Mouse (Mus musculus) heart, adult 8-10 months (tissue): ENCODE measurements at regions not wholly inside any gene's neighbourhood (a gene's known extent, or its start where the extent isn't known, plus 50 kb on each side); places are given as distances from the start of the nearest gene placed in this dataset.
"Not testable (repeated sequence)": the region's sequence is repeated elsewhere in the genome, so short reads cannot be mapped to it uniquely, and the experiment has no call there.

ENCODE experiments used
- DNase-seq: peaks from one replicate; pipeline ENCODE4 v3.0.0; 2022; ENCODE audit warnings: low spot score

DNA sequence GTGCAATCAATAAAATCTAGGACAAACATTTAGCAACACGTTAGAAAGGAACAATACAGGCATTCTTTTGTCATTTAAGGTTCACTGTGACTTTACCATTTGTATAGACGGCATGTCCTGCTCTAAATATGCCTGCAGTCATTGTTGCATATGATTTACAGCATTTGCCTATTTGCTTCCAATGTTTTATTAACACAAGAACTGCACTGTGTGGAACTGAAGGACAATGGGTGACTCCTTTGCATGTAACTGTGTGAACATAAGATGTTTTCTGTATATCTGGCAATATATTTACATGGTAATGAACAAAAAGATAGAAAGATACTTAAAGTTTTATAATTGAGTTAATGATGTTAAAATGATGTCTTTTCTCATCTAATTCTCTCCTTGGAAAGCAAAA is 57.1 kb downstream of the Pou4f1 start:
- no peak for DNase-seq

GRCm38 (mm10) chr14:104410292-104410691 is 57.5 kb downstream of the Pou4f1 start:
- no peak for DNase-seq

DNA sequence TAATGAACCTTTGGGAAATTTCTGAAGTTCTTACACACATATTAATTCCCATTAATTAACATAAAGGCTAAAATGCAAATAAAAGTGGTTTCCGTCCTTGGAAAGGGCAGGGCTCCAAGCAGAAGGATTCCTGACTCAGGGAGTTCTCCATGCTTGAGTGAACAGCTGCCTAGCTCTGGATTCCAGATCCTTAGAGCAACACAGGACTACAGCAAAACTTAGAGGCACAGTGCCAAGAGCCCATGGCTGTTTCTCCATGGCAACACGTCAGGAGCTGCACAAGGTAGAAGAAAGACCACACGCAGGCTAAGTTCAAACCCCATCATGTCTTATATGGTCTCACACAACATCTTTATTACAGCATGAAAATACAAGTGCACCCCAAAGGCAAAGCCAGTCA is 61.7 kb downstream of the Pou4f1 start:
- no peak for DNase-seq

GRCm38 (mm10) chr14:104389297-104390071 is 78.3 kb downstream of the Pou4f1 start:
- DNase-seq: no peak

DNA sequence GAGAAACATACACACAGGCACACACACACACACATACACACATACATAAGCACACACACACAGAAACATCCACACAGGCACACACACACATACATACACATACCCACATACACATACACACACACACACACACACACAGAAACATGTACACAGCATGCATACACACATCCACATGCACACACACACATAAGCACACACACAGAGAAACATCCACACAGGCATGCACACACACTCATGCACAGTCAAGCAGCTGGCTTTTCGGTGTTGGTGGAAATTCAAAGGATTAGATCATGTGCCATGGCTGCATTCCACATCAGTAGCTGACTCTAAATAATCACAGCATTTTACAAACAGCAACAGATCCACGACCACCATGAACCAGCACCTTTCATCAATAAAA is 78.9 kb downstream of the Pou4f1 start:
- DNase-seq: no peak

DNA sequence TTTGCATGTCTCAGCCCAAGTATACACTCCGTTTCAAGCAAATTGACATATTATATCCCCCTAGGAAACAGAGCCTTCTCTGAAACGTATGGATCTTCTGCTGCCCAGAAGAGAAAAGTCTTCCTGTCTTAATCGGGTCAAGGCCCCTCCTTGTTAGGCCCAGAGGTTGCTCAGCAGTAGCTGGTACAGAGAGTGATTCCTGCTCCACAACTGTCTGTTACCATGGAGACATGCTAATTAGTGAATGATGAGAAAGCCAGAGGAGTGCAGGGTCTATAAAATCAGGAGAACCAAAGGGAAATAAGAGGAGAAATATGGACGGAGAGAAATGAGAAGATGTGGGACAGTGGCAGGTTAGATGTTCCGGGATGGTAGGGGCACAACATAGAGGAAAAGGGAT is 86.8 kb downstream of the Pou4f1 start:
- DNase-seq: no peak

- DNase-seq: no peak
Measured at GRCm38 (mm10) chr14:104372776-104373175, 95.0 kb downstream of the Pou4f1 start.

DNA sequence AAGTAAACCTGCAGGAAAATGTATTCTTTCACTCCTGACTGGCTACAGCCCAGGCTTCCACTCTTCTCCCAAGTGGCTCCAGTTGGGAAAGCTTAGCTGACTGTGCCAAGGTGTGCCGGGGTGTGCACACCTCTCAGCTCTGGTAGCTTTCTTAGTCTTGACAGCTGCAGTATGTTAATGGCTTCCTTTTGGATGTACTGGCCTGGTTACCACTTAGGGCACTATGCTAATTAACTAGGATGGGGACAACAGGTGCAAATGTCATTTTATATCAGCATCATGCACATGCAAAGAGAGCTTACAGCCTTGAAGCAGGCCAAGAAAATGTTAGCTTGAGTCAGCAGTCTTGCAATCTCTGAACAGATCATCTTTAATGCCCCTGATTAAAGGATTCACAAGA is 111.2 kb downstream of the Pou4f1 start:
- DNase-seq: no peak

GRCm38 (mm10) chr14:104336783-104337182 is 131.0 kb downstream of the Pou4f1 start:
- not testable (repeated sequence) for DNase-seq

DNA sequence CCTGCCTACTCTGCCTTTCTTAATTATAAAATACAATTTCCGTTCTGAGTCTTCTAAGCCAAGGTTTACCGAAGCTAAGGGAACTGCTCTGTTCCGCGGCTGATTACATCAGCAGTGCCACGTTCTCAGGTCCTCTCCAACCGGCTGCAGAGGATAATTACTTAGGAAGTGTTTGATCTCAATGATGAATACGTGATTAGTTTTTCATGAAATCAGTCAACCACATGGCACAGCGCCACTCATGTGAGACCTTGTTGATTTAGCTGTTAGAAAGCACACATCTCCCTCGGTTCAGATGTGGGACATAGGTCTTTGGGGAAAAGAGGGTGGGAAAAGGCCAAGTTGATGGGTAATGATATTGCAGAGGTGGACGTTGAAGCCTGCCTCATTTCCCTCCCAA is 141.7 kb downstream of the Pou4f1 start:
- no peak for DNase-seq

- DNase-seq: no peak
Measured at GRCm38 (mm10) chr14:104300141-104300540, 167.7 kb downstream of the Pou4f1 start.

DNA sequence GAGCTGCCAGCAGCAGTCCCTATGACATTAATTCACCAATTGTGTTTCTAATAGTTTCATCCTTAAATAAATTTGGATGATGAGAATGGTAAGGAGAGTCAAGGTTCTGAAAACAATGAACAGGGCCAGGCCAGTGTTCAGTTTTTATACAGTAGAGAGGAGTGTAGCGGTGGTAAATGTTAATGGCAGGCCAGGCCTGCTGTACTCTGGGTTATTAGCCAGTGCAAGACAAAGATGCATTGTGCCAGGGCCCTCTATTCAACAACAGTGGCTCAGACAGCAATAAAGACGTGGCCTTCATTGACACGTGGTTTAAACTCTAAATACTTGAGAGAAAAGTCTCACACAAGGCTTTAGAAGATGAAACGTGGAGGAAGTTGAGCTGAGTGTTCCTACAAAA is 169.5 kb downstream of the Pou4f1 start:
- DNase-seq: no peak

DNA sequence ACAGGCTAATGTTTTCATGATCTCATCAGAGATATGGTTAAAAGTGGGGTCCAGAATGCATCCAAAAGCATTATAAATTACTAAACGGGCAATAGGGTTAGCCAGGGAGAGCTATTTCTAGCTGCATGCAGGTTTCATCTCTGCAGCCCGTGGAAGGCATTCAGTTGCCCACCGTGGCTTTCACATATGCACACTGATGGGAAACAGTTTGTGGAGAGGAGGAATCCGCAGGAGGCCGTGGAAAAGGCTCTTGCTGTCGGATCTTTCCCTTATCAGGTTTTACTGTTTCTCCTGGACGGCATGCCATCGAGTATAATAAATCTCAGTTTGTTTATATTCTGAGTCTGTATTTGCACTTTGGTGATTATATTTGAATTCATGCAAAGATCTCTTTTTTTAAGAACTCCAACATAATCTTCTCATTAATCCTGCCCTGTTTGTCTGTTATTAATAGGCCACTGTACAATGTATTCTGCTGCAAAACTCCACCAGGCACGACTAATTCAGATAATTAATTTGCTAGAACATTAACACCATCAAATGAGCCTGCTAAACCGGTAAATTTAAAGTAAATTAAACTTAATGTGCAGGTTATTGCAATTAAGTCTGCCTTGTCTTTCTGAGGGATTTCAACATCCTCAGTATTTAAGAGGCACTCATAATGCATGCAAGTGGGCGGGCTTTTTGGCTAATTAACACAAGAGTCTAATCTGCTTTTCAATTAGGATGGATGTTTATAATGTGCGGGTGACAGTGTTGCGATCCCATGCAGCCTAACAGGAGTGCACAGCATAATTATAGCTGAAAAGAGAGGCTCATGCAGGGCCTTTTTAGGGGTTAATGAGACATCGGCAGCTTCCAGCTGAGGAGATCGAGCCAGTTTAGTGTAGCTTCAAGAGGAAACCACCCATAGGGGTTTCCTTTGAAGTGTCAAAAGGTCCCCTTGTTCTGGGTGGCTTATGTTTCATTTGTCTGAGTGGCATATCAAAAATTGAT is 170.2 kb downstream of the Pou4f1 start:
- DNase-seq: no peak

DNA sequence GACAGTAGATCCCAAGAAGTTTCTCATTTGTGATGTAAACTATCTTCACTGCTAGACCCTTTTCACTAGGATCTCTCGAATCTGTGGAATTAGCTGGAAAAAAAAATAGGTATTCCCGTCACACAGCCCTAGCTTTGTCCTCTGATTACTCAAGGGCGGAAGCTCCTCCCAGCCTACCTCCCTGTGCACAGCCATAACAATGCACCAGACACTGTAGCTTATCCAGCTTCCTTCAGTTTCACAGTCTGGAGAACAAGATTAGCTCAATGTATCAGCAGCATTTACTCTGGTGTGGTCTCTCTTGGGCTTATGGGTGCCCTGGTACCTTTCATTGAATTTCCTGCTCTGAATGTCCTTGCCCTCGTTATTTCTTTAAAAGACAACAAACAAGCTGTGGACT is 174.0 kb downstream of the Pou4f1 start:
- DNase-seq: no peak

DNA sequence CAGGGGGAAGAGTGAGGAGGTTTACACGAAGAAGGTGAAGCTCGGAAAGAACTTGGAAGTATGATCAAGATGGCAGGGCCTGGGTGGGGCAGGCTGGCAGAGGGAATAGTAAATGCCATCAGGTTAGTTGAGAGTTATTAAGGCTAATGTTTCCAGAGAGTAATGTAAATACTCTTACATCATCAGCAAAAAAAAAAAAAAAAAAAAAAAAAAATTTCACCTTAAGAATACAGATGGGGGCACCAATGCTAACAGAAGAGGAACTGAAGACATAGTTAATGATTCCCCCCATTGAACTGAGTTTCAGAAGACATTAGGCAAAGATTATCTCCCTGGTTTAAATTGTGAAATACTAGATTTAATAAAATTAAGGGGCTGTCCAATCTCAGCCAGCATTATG is 174.7 kb downstream of the Pou4f1 start:
- DNase-seq: no peak

- DNase-seq: no peak
Measured at GRCm38 (mm10) chr14:104280353-104280752, 187.4 kb downstream of the Pou4f1 start.

DNA sequence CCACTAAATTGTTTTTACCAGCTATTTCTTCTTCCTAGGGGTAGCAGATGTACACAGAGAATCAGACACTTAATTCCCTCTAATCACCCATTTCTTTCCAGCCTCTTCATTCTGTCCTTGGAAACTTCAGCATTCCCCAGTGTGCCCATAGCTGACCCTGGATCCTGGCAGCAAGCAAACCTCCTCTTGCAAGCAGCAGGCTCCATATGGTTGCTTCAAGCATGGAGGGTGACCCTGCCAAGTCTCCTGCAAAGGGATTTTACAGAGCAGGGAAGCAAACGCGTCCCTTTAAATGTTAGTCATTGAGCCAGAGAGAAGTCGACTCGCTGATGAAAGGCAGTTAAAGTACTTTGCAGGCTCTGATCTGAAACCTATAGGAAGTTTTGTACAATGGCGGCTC is 187.9 kb downstream of the Pou4f1 start:
- no peak for DNase-seq

- DNase-seq: no peak
Measured at GRCm38 (mm10) chr14:104274752-104275151, 193.0 kb downstream of the Pou4f1 start.

GRCm38 (mm10) chr14:104264919-104265764 is 202.7 kb downstream of the Pou4f1 start:
- DNase-seq: no peak

- no peak for DNase-seq
Measured at GRCm38 (mm10) chr14:104216965-104217364, 250.8 kb downstream of the Pou4f1 start.

- DNase-seq: no peak
Measured at GRCm38 (mm10) chr14:104210719-104211118, 257.1 kb downstream of the Pou4f1 start.

DNA sequence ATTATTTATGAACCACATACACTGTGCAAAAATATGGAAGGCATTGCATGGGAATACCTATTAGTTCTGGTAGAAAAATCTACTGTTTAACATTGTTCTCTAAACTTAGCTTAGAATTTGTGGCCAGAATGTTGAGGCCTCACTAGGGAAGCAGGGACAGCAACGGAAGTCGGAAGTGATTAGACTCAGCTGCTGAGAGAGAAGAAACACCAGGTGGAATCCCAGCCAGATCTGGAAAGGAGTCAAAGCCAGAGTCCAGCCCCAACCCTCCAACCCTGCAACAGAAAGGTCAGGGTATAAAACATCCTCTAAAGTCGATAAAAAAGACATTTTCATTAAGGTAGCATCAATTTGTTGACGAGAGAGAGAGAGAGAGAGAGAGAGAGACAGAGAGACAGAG is 258.9 kb downstream of the Pou4f1 start:
- no peak for DNase-seq
